Mouse (Mus musculus) forebrain, postnatal 0 days (tissue): Measurements from ENCODE around the gene Traf3ip2. TPM values are rescaled to one million over a fixed set of nuclear protein-coding genes. Genes with fewer than 3 reads are reported as not detected.

ENCODE experiments used
- ATAC-seq: fragments of 200-750 bp; cut with Nextera tagmentation; 2 replicates; pipeline ENCODE4 v1.8.0; 2017; ENCODE audit warnings: mild to moderate bottlenecking, moderate library complexity
- DNase-seq: peaks from one replicate; pipeline ENCODE4 v3.0.0-alpha.2; 2015
- H3K27ac ChIP-seq: fragments of 300-500 bp; sonication (generic); 2 replicates; pipeline ENCODE4 v1.5.1; 2014; ENCODE audit warnings: low read depth, mild to moderate bottlenecking, antibody characterized with exemption, low read length, moderate library complexity, mixed read lengths
- H3K27me3 ChIP-seq: fragments of 300-500 bp; sonication (generic); 2 replicates; pipeline ENCODE4 v1.6.1; 2014; ENCODE audit warnings: mild to moderate bottlenecking, low read length, mixed read lengths; ENCODE audit not compliant: insufficient read depth
- H3K36me3 ChIP-seq: fragments of 300-500 bp; sonication (generic); 2 replicates; pipeline ENCODE4 v1.6.1; 2014; ENCODE audit warnings: mild to moderate bottlenecking, moderate library complexity; ENCODE audit not compliant: insufficient read depth
- H3K4me1 ChIP-seq: fragments of 300-500 bp; sonication (generic); 2 replicates; pipeline ENCODE4 v1.6.1; 2014; ENCODE audit warnings: antibody characterized with exemption; ENCODE audit not compliant: insufficient read depth
- H3K4me2 ChIP-seq: fragments of 300-500 bp; sonication (generic); 2 replicates; pipeline ENCODE4 v1.6.1; 2014; ENCODE audit warnings: low read depth, mild to moderate bottlenecking, moderate library complexity
- H3K4me3 ChIP-seq: fragments of 300-500 bp; sonication (generic); 2 replicates; pipeline ENCODE4 v1.5.1; 2014; ENCODE audit warnings: low read depth, low read length, mixed read lengths
- H3K9ac ChIP-seq: fragments of 300-500 bp; sonication (generic); 2 replicates; pipeline ENCODE4 v1.6.1; 2014; ENCODE audit warnings: mild to moderate bottlenecking
- H3K9me3 ChIP-seq: fragments of 300-500 bp; sonication (generic); 2 replicates; pipeline ENCODE4 v1.6.1; 2016; ENCODE audit warnings: low read length
- CTCF ChIP-seq: sonication (generic); IDR thresholded peaks from 2 replicates; pipeline ENCODE4 v1.5.1; 2016; ENCODE audit warnings: antibody characterized with exemption, control low read depth, low read depth
- WGBS: fragments of 180-500 bp; shearing (Covaris S2); extraction: QIAGEN DNeasy Blood & Tissue Kit; methylation state at CpG from one replicate; pipeline ENCODE4 v1.1.7; 2014; 5-methylcytosine and 5-hydroxymethylcytosine counted together
- polyA plus RNA-seq: library from polyadenylated mRNA; unstranded; fragments of >200 nt; fragmentation: Nextera tagmentation; extraction: Ambion mirVana; gene quantifications from 2 replicates; pipeline ENCODE4 v1.2.1, GENCODE M21; 2015
- total RNA-seq: library from RNA; depleted of rRNA; stranded (reverse); fragments of >200 nt; gene quantifications from 2 replicates; pipeline ENCODE4 v1.2.3, GENCODE M21; 2014

Gene Traf3ip2
- total and polyA plus RNA-seq, 2 experiments from 2014 or later = 0.24 to 6.0 TPM

DNA sequence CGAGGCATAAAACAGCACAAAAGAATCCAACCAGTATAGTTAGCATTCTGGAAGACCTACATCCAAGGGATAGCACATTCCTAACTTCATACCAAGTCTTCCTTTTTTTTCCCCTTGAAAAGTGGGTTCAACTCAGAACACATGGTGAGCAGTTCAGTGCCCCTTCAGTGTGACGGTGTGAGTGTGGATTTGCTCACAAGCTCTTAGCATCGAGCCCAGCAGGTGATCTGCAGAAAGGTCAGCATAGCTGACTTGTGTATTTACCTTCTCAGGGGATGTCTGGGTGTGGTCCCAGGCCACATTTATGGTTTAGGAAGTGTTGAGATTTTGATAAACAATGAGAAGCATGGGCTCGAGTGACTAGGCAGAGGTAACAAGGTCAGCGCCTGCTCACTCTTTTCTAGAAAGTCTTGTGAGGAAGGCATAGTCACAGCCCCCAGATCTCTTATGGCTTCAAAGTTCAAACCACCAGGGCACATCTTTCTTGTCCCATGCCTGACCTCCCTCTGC lies 46.2 kb downstream of the Traf3ip2 start:
- H3K27ac ChIP-seq = peak overlapping the region; percentile 78
- peaks cover 21% of the 10 kb centered on the region for H3K4me1 ChIP-seq
- DNase-seq (no peak), ATAC-seq (no peak)
- H3K4me2 ChIP-seq = no peak overlapping the region
- WGBS = 30% methylated on average over 5 of the region's 5 CpGs
- H3K4me3 ChIP-seq = no peak overlapping the region
- TF ChIP-seq CTCF = no peak
- peaks cover 3% of the 10 kb centered on the region; the same call in 1 of the 2 replicates for H3K36me3 ChIP-seq
- no peaks in the 10 kb centered on the region for H3K27me3 ChIP-seq
- H3K9ac ChIP-seq = 0 out of 2 replicates have a peak overlapping the region, but pooled peaks have one; percentile 18
- no peaks in the 10 kb centered on the region for H3K9me3 ChIP-seq

DNA sequence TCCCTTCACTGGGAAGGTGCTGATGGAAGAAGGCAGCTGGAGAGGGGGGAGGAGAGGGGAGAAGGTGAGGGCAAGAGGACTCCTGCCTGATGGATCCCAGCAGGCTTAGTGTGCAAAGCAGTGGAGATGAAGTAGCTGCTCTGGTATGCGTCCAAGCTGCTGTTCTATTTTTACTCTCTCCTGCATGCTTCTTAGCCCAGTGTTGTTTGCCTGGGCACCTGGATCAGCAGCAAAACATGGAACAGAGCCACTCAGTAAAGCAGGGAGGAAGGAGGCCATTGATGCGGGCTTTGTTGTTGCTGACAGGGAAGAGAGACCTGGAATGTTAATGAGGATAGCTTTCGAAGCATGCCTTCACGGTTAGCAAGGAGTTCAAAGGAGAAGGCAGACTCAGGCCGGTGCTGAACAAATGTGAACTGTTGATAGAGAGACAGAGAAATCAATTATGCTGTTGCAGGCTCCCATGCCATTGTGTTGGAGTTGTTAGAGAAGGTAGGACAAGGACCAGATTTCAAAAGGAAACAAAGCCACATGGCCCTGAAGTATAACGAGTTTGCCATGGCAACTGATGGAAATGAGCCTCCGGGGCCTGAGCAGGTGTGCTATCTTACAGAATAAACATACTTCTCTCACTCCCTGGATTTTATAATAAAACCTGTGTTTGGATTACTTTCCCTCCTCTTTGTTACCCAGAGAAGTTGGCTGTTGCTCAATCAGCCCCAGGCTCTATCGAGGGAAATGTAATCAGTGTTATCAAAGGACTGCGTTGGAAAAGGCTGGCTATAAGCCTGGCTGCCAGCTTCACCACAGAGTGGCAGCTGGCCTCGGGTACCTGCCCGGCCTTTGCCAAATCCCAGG lies 46.9 kb downstream of the Traf3ip2 start:
- Histone ChIP-seq H3K4me3 (no peak overlapping the region), H3K27ac (peak overlapping the region; percentile 78), H3K27me3 (no peaks in the 10 kb centered on the region), H3K4me1 (peaks cover 21% of the 10 kb centered on the region), H3K4me2 (no peak overlapping the region), H3K9ac (0 out of 2 replicates have a peak overlapping the region, but pooled peaks have one; percentile 18), H3K9me3 (no peaks in the 10 kb centered on the region), H3K36me3 (0 out of 2 replicates have a peak, but pooled peaks cover 3% of the 10 kb centered on the region)
- no peak for TF ChIP-seq CTCF
- peak; percentile 80 for ATAC-seq
- 3% methylated on average over 11 of the region's 11 CpGs for WGBS
- peak; percentile 77 for DNase-seq

DNA sequence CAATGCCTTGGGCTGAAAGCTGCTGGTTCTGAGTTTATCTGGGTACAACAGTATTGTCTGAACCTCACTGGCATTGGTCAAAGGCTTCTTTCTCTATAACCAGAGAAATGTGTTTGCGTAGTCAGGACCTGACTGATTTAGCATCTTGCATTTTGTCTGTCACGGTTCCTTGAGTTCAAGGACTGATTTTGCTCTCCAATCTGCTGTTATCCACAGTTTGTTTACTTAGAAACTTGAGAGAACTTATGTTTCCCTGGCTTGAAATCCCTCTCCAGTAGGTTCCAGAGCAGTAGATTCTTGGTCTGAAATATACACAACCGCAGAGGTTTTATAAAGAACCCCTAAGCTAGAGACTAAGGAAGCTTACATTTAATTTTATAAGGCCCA lies 47.5 kb downstream of the Traf3ip2 start:
- ATAC-seq (no peak), DNase-seq (no peak)
- H3K36me3 ChIP-seq = 0 out of 2 replicates have a peak, but pooled peaks cover 3% of the 10 kb centered on the region
- H3K4me2 ChIP-seq = no peak overlapping the region
- 30% methylated on average over 3 of the region's 3 CpGs for WGBS
- peak overlapping the region; percentile 78 for H3K27ac ChIP-seq
- no peaks in the 10 kb centered on the region for H3K27me3 ChIP-seq
- H3K4me1 ChIP-seq = peaks cover 25% of the 10 kb centered on the region
- no peak for TF ChIP-seq CTCF
- no peak overlapping the region for H3K4me3 ChIP-seq
- no peak overlapping the region for H3K9ac ChIP-seq
- no peaks in the 10 kb centered on the region for H3K9me3 ChIP-seq

DNA sequence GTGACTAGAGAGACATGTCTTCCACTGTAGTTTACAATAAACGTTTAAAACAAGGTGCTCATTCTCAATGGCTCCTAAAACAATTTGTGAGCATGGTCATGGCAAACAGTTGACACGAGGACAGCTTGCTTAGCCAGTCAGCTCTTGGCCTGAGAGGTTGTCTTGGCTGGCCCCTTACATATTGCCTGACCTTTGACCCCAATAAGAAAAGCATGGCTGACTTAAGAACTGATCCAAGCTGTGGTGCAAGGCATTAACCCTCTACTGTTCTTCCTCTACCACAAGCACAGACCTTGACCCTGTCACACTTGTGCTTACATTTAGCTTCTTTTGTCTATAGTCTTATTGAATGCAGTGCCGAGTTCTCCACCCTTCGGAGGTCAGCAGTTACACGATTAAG lies 48.0 kb downstream of the Traf3ip2 start:
- ATAC-seq (no peak), DNase-seq (no peak)
- Histone ChIP-seq H3K27ac (peak overlapping the region; percentile 78), H3K4me3 (no peak overlapping the region), H3K27me3 (no peaks in the 10 kb centered on the region), H3K4me1 (peaks cover 25% of the 10 kb centered on the region), H3K4me2 (no peak overlapping the region), H3K9me3 (no peaks in the 10 kb centered on the region), H3K36me3 (0 out of 2 replicates have a peak, but pooled peaks cover 3% of the 10 kb centered on the region), H3K9ac (no peak overlapping the region)
- TF ChIP-seq CTCF = no peak
- 57% methylated on average over 5 of the region's 5 CpGs for WGBS

DNA sequence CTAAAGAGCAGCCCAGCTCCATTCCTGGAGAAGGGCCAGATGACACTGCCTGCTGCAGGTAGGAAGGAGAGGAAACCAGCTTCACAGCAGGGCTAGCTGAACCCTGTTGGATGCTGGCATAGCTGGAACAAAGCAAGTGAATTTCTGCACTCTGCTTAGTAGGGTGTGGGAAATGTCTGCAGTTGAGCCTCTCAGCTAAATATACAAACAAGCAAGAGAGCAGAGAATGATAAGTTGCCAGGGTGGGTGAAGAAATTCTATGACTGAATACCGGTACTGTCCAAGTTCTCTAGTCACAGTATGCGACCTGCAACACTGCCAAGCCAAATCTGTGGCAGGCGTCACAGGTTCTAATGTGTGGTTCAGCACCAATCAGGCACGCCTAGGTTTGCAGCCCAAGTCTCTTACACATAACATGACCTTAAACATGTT lies 52.4 kb downstream of the Traf3ip2 start:
- H3K27me3 ChIP-seq = no peaks in the 10 kb centered on the region
- 0 out of 2 replicates have a peak, but pooled peaks cover 3% of the 10 kb centered on the region for H3K36me3 ChIP-seq
- WGBS = 37% methylated on average over 4 of the region's 4 CpGs
- H3K9ac ChIP-seq = no peak overlapping the region
- H3K27ac ChIP-seq = peak overlapping the region; percentile 40
- H3K4me1 ChIP-seq = peaks cover 11% of the 10 kb centered on the region
- ATAC-seq (peak; percentile 66), DNase-seq (no peak)
- no peak overlapping the region for H3K4me3 ChIP-seq
- no peak overlapping the region for H3K4me2 ChIP-seq
- TF ChIP-seq CTCF = no peak
- no peaks in the 10 kb centered on the region for H3K9me3 ChIP-seq

DNA sequence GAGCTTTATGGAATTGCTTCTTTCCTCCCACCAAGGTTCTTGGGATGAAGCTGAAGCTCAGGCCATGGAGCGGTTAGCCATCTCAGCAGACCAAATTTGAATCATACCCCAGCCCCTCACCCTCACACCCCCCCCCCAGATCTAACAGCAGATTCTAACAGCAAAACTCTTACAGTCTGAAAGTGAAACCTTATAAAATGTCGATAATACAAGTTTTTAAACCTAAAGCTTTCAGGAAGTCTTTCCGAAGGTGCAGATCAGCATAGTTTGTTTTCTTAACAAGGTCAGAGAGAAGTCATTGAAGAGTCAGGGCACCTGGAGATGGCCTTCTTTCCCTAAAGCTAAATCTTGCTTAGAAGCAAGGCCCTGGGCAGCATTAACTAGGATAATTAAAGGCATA lies 53.3 kb downstream of the Traf3ip2 start:
- Histone ChIP-seq H3K36me3 (0 out of 2 replicates have a peak, but pooled peaks cover 3% of the 10 kb centered on the region), H3K4me3 (no peak overlapping the region), H3K4me1 (peaks cover 4% of the 10 kb centered on the region; the same call in 1 of the 2 replicates), H3K4me2 (no peak overlapping the region), H3K9me3 (no peaks in the 10 kb centered on the region), H3K9ac (no peak overlapping the region), H3K27me3 (no peaks in the 10 kb centered on the region), H3K27ac (no peak overlapping the region)
- DNase-seq (no peak), ATAC-seq (no peak)
- WGBS = 70% methylated on average over 3 of the region's 3 CpGs
- TF ChIP-seq CTCF = no peak

DNA sequence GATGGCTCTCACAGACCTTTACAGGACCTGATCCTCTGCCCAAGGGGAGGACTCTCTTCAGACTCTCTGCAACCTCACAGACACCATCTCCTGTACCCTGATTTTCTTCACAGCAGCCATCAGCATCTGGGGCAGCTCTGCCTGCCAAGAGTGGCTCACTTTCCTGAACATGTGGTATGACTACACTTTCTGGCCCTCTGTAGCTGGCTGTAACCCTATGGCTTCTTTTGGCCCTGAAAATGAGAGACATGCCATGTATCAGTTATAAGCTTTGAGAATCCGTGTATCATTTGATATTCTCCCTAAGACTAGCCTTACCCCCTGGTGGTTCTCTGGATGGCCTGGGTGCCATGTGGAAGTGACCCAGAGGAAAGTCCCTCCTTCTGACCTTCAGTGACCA lies 58.7 kb downstream of the Traf3ip2 start:
- H3K4me2 ChIP-seq = no peak overlapping the region
- TF ChIP-seq CTCF = no peak
- DNase-seq = no peak
- H3K4me3 ChIP-seq = no peak overlapping the region
- no peaks in the 10 kb centered on the region for H3K36me3 ChIP-seq
- H3K9me3 ChIP-seq = no peaks in the 10 kb centered on the region
- no peak overlapping the region for H3K9ac ChIP-seq
- no peaks in the 10 kb centered on the region for H3K27me3 ChIP-seq
- WGBS = 84% methylated on average over 1 of the region's 1 CpGs
- H3K27ac ChIP-seq = no peak overlapping the region
- peaks cover 5% of the 10 kb centered on the region; the same call in 1 of the 2 replicates for H3K4me1 ChIP-seq
- no peak for ATAC-seq
